Mouse (Mus musculus): ENCODE measurements around the gene Uqcrh. TPM values are rescaled to one million over a fixed set of nuclear protein-coding genes. Genes with fewer than 3 reads are reported as not detected.

The Uqcrh gene
- polyA plus RNA-seq, 2 experiments = 510 to 543 TPM

DNA sequence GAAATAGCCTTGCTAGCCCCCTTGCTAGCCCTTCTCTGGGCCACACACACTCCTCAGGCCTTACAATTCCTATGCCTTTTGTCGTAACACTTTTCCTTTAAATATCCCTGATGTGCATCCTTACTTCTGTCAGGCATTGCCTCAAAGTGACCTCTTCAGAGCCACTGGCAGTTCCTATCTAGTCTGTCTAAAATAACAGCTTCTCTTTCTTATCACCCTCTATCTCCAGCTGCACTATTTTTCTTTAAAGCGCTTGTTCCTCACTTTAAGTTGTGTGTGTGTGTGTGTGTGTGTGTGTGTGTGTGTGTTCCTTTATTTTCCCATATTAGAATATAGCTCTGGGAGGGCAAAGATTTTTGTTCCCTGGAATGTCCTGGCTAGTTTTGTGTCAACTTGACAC, 28.3 kb downstream of the Uqcrh start:
- WGBS = 93% methylated on average over 2 of the region's 2 CpGs
- no peak overlapping the region for H3K4me2 ChIP-seq (replicated peaks; ENCODE audit: low read depth, low read length, severe bottlenecking)
- TF ChIP-seq POLR2A (IDR thresholded peaks at IDR 0.05; ENCODE audit: borderline replicate concordance, extremely low read depth, insufficient read depth, insufficient read length) = no peak
- no peak overlapping the region; the same call in 1 of the 2 replicates for H3K9ac ChIP-seq (ENCODE audit: low read depth, low read length, severe bottlenecking)
- ATAC-seq (ENCODE audit: low FRiP score, low read depth) (no peak), DNase-seq (ENCODE audit: low spot score) (no peak)
- no peak overlapping the region for H3K27ac ChIP-seq (replicated peaks; ENCODE audit: low read depth, low read length)
- no peaks in the 10 kb centered on the region for H3K9me3 ChIP-seq (ENCODE audit: control insufficient read depth, low read length)
- H3K27me3 ChIP-seq (ENCODE audit: control insufficient read depth, insufficient read depth, low read length) = no peaks in the 10 kb centered on the region
- no peak overlapping the region for H3K4me3 ChIP-seq (replicated peaks; ENCODE audit: low read length)
- peaks cover 31% of the 10 kb centered on the region for H3K36me3 ChIP-seq (ENCODE audit: control insufficient read depth, insufficient read depth, low read length)
- H3K4me1 ChIP-seq (ENCODE audit: control insufficient read depth, insufficient read depth, low read length) = no peaks in the 10 kb centered on the region

DNA sequence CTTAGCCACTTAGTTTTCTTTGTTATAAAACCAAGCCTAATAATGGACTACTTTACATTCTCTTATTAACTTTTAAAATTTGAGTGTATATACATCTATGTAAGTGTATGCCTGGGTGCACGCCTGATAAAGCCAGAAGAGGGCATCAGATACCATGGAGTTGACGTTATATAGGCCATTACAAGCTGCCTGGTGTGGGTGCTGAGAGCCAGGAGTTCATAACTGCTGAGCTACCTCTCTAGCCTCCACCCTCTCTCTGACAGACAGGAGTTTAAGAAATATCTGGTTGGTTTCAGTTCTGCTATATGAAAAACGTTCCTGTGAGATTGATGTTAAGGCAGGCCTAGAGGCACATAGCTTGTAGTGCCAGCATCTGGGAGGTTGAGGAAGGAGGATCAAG, 32.7 kb downstream of the Uqcrh start:
- Histone ChIP-seq H3K27me3 (ENCODE audit: control insufficient read depth, insufficient read depth, low read length) (no peaks in the 10 kb centered on the region), H3K4me2 (replicated peaks; ENCODE audit: low read depth, low read length, severe bottlenecking) (no peak overlapping the region), H3K4me1 (ENCODE audit: control insufficient read depth, insufficient read depth, low read length) (no peaks in the 10 kb centered on the region), H3K27ac (replicated peaks; ENCODE audit: low read depth, low read length) (no peak overlapping the region), H3K36me3 (ENCODE audit: control insufficient read depth, insufficient read depth, low read length) (peaks cover 24% of the 10 kb centered on the region), H3K9me3 (ENCODE audit: control insufficient read depth, low read length) (no peaks in the 10 kb centered on the region), H3K4me3 (replicated peaks; ENCODE audit: low read length) (no peak overlapping the region), H3K9ac (ENCODE audit: low read depth, low read length, severe bottlenecking) (no peak overlapping the region)
- ATAC-seq (ENCODE audit: low FRiP score, low read depth) = no peak
- WGBS = 75% methylated on average over 3 of the region's 3 CpGs
- DNase-seq (ENCODE audit: low spot score) = no peak
- TF ChIP-seq POLR2A (IDR thresholded peaks at IDR 0.05; ENCODE audit: borderline replicate concordance, extremely low read depth, insufficient read depth, insufficient read length) = no peak

DNA sequence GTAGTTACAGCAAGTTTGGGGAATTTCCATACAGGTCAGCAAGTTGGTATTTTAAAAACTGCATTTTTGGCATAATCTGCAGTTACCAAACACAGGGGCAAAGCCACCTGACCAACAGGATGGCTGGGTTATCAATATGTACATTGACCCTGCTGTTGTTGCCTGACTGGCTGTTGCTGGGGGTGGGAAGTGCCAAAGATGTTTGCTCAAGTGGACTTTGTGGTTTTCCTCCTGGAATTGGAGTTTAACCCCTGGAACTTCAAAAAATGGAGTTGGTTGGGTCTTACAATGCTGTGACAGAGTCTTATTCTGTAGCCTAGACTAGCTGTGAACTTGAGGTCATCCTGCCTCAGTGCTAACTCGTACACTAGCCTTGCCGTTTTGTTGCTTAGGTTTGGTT, 34.4 kb downstream of the Uqcrh start:
- peaks cover 31% of the 10 kb centered on the region for H3K36me3 ChIP-seq (ENCODE audit: control insufficient read depth, insufficient read depth, low read length)
- H3K4me3 ChIP-seq (replicated peaks; ENCODE audit: low read length) = no peak overlapping the region
- H3K9me3 ChIP-seq (ENCODE audit: control insufficient read depth, low read length) = no peaks in the 10 kb centered on the region
- no peaks in the 10 kb centered on the region for H3K27me3 ChIP-seq (ENCODE audit: control insufficient read depth, insufficient read depth, low read length)
- ATAC-seq (ENCODE audit: low FRiP score, low read depth) (no peak), DNase-seq (ENCODE audit: low spot score) (no peak)
- WGBS = 77% methylated on average over 2 of the region's 2 CpGs
- no peak overlapping the region for H3K4me2 ChIP-seq (replicated peaks; ENCODE audit: low read depth, low read length, severe bottlenecking)
- H3K9ac ChIP-seq (ENCODE audit: low read depth, low read length, severe bottlenecking) = no peak overlapping the region
- no peak for TF ChIP-seq POLR2A (IDR thresholded peaks at IDR 0.05; ENCODE audit: borderline replicate concordance, extremely low read depth, insufficient read depth, insufficient read length)
- no peak overlapping the region for H3K27ac ChIP-seq (replicated peaks; ENCODE audit: low read depth, low read length)
- no peaks in the 10 kb centered on the region for H3K4me1 ChIP-seq (ENCODE audit: control insufficient read depth, insufficient read depth, low read length)

DNA sequence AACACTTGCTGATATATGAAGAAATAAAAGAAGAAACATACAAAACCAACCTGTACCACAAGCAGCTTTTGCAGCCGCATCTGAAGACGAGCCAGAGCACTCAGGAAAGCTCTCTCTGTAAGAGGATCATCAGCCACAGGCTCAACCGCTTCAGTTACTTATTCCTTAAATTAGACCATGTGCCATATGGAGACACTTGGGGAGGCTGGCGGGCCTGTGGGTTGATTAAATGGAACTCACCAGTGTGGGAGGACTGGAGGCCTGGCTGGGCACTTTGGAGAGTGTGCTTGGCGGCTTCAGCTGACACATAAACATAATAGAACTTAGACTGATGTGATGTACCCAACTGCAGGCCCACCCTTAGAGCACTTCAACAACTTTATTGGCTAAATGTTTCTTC, 41.5 kb downstream of the Uqcrh start:
- ATAC-seq (ENCODE audit: low FRiP score, low read depth) = no peak
- Histone ChIP-seq H3K27me3 (ENCODE audit: control insufficient read depth, insufficient read depth, low read length) (no peaks in the 10 kb centered on the region), H3K36me3 (ENCODE audit: control insufficient read depth, insufficient read depth, low read length) (peaks cover 29% of the 10 kb centered on the region), H3K9me3 (ENCODE audit: control insufficient read depth, low read length) (no peaks in the 10 kb centered on the region), H3K4me3 (replicated peaks; ENCODE audit: low read length) (no peak overlapping the region), H3K9ac (ENCODE audit: low read depth, low read length, severe bottlenecking) (no peak overlapping the region), H3K4me2 (replicated peaks; ENCODE audit: low read depth, low read length, severe bottlenecking) (no peak overlapping the region), H3K27ac (replicated peaks; ENCODE audit: low read depth, low read length) (no peak overlapping the region), H3K4me1 (ENCODE audit: control insufficient read depth, insufficient read depth, low read length) (no peaks in the 10 kb centered on the region)
- 80% methylated on average over 5 of the region's 5 CpGs for WGBS
- TF ChIP-seq POLR2A (IDR thresholded peaks at IDR 0.05; ENCODE audit: borderline replicate concordance, extremely low read depth, insufficient read depth, insufficient read length) = no peak
- DNase-seq (ENCODE audit: low spot score) = no peak

GRCm38 (mm10) chr4:116032906-116033305, 42.0 kb downstream of the Uqcrh start:
- Histone ChIP-seq H3K4me2 (replicated peaks; ENCODE audit: low read depth, low read length, severe bottlenecking) (no peak overlapping the region), H3K9ac (ENCODE audit: low read depth, low read length, severe bottlenecking) (no peak overlapping the region), H3K9me3 (ENCODE audit: control insufficient read depth, low read length) (no peaks in the 10 kb centered on the region), H3K4me1 (ENCODE audit: control insufficient read depth, insufficient read depth, low read length) (no peaks in the 10 kb centered on the region), H3K27ac (replicated peaks; ENCODE audit: low read depth, low read length) (no peak overlapping the region), H3K36me3 (ENCODE audit: control insufficient read depth, insufficient read depth, low read length) (peaks cover 29% of the 10 kb centered on the region), H3K27me3 (ENCODE audit: control insufficient read depth, insufficient read depth, low read length) (no peaks in the 10 kb centered on the region), H3K4me3 (replicated peaks; ENCODE audit: low read length) (no peak overlapping the region)
- ATAC-seq (ENCODE audit: low FRiP score, low read depth) (no peak), DNase-seq (ENCODE audit: low spot score) (no peak)
- WGBS = 88% methylated on average over 9 of the region's 9 CpGs
- no peak for TF ChIP-seq POLR2A (IDR thresholded peaks at IDR 0.05; ENCODE audit: borderline replicate concordance, extremely low read depth, insufficient read depth, insufficient read length)

All from limb, embryonic 14.5 days (tissue).